ENCODE assay signal across 35 mouse cellular contexts in genomic region chr13:113245025-113245424, GRCm38 (mm10). TPM values are rescaled to one million over a fixed set of nuclear protein-coding genes. Genes with fewer than 3 reads are reported as not detected.
DNase-seq lines count a peak whose midpoint lies in the region; ATAC-seq and TF ChIP-seq lines count a peak whose summit lies in the region.
"Had no signal": no experiment of that assay in that cellular context is flagged by ENCODE, and none has a peak within 500 bp of the region (broad histone marks: within the 10 kb centered on the region; RNA-seq: fewer than 3 reads in every experiment).

No protein-coding gene starts in this region.

- H3K27ac ChIP-seq in kidney, adult 2 months (ENCODE audit: insufficient read depth, low read depth, low read length), result peak overlapping the region; percentile 26; the same call in 1 of the 2 replicates
- H3K27ac ChIP-seq in lung, postnatal 0 days (ENCODE audit: low read length), result no peak overlapping the region
- H3K27ac ChIP-seq: gastrocnemius, adult 2 months; heart, adult 2 months; heart, embryonic 13.5 days; hindbrain, embryonic 10.5 days; liver, embryonic 13.5 days; lung, embryonic 15.5 days had no signal

- 56% methylated on average over 8 of the region's 8 CpGs for WGBS in kidney, adult 2 months
- 53% methylated on average over 8 of the region's 8 CpGs for WGBS in lung, postnatal 0 days

- DNase-seq in kidney, adult 2 months, result peak; percentile 77
- DNase-seq in kidney, postnatal 25 days, result no peak
- DNase-seq in lung, postnatal 0 days (ENCODE audit: low spot score), result peak; percentile 6
- no peak for DNase-seq in lung, postnatal 4 days
- DNase-seq in CD4-positive, CD25-positive, alpha-beta regulatory T cell, adult 2 months (ENCODE audit: low read depth, low spot score), result peak; percentile 15
- no peak for DNase-seq in spleen, adult 12 weeks (ENCODE audit: low spot score)
- DNase-seq: adrenal gland, adult 8-10 months; cerebellum, adult 2 months; cerebellum, postnatal 14 days; gastrocnemius, adult 2 months; gastrocnemius, postnatal 36 days; heart, adult 2 months; heart, postnatal 14 days; kidney, postnatal 4 days; left cerebral cortex, postnatal 4 days; liver, embryonic 13.5 days; right cerebral cortex, postnatal 25 days; spleen, adult 18-20 months; thymus, adult 18-20 months; thymus, postnatal 25 days had no signal

- no peaks in the 10 kb centered on the region for H3K4me1 ChIP-seq in kidney, adult 2 months (ENCODE audit: control insufficient read depth, insufficient read depth, low read length)
- H3K4me1 ChIP-seq in lung, postnatal 0 days (ENCODE audit: insufficient read depth, low read depth, low read length), result no peaks in the 10 kb centered on the region
- H3K4me1 ChIP-seq: hindbrain, embryonic 10.5 days; liver, embryonic 13.5 days; lung, embryonic 15.5 days had no signal

- no peak overlapping the region for H3K4me3 ChIP-seq in kidney, adult 2 months (ENCODE audit: insufficient read depth, low read depth, low read length)
- H3K4me3 ChIP-seq in lung, postnatal 0 days (ENCODE audit: low read depth, low read length), result no peak overlapping the region
- H3K4me3 ChIP-seq: erythroblast, embryonic 14.5 days; gastrocnemius, adult 2 months; heart, adult 2 months; heart, embryonic 13.5 days; hindbrain, embryonic 10.5 days; liver, embryonic 13.5 days; lung, embryonic 15.5 days had no signal

- no peaks in the 10 kb centered on the region for H3K9me3 ChIP-seq in lung, postnatal 0 days (ENCODE audit: low read length)
- H3K9me3 ChIP-seq: heart, embryonic 13.5 days; hindbrain, embryonic 10.5 days; liver, embryonic 13.5 days; lung, embryonic 15.5 days had no signal

- no peak overlapping the region for H3K9ac ChIP-seq in lung, postnatal 0 days (replicated peaks; ENCODE audit: low read depth)
- H3K9ac ChIP-seq: heart, embryonic 13.5 days; liver, embryonic 13.5 days; lung, embryonic 15.5 days had no signal

- no peak for TF ChIP-seq POLR2A in kidney, adult 2 months (IDR thresholded peaks at IDR 0.05; ENCODE audit: low read depth, low read length)

- no peaks in the 10 kb centered on the region for H3K36me3 ChIP-seq in kidney, adult 2 months (ENCODE audit: control insufficient read depth, insufficient read depth, low read length)
- no peaks in the 10 kb centered on the region for H3K36me3 ChIP-seq in lung, postnatal 0 days (ENCODE audit: insufficient read depth, low read length)
- H3K36me3 ChIP-seq: heart, embryonic 13.5 days; hindbrain, embryonic 10.5 days; liver, embryonic 13.5 days; lung, embryonic 15.5 days had no signal

- peak; percentile 84 for TF ChIP-seq EP300 in lung, postnatal 0 days (IDR thresholded peaks at IDR 0.05)

- no peak overlapping the region for H3K4me2 ChIP-seq in lung, postnatal 0 days (replicated peaks; ENCODE audit: low read depth, low read length)
- H3K4me2 ChIP-seq: heart, embryonic 13.5 days; liver, embryonic 13.5 days; lung, embryonic 15.5 days; midbrain, embryonic 11.5 days had no signal

- H3K27me3 ChIP-seq in kidney, adult 2 months (replicated peaks; ENCODE audit: control insufficient read depth, insufficient read depth, low read length), result no peaks in the 10 kb centered on the region
- no peaks in the 10 kb centered on the region for H3K27me3 ChIP-seq in lung, postnatal 0 days (replicated peaks; ENCODE audit: insufficient read depth, low read length)
- H3K27me3 ChIP-seq: CH12.LX; heart, embryonic 13.5 days; liver, embryonic 13.5 days; lung, embryonic 15.5 days had no signal

- ATAC-seq in lung, postnatal 0 days, result 0 out of 2 replicates have a peak, but pooled peaks have one; percentile 33
- ATAC-seq in inflammation-experienced regulatory T-cells, adult 6 months, result peak; percentile 62
- ATAC-seq: forebrain, embryonic 16.5 days; hindbrain, embryonic 16.5 days; intestine, embryonic 16.5 days; midbrain, embryonic 16.5 days had no signal

- no peak for TF ChIP-seq CTCF in kidney, adult 2 months (conservative IDR thresholded peaks at IDR 0.05; ENCODE audit: insufficient read depth, insufficient read length, low read depth, low read length)
- no peak for TF ChIP-seq CTCF in lung, postnatal 0 days (IDR thresholded peaks at IDR 0.05)

RNA-seq across cellular contexts. Expression of gene Gzmk, which starts 19.3 kb away (rescaled TPM):
- not detected in 2 replicates for polyA plus RNA-seq in kidney, adult 2 months (2012; rRNA removed)
- not detected in 2 replicates for polyA plus RNA-seq in lung, postnatal 0 days (2015; fragmentation: Nextera tagmentation; extraction: Ambion mirVana)
- 100 to 1,000 TPM in 1 of 3 experiments, 1 to 10 TPM in 2; 1.0 to 254 (median 2.3) TPM for polyA plus RNA-seq in inflammation-experienced regulatory T-cells, adult 6 months (2017; shearing (Covaris generic))
- polyA plus RNA-seq: cerebellum, adult 2 months; embryonic facial prominence, embryonic 14.5 days; erythroblast, embryonic 14.5 days; forebrain, embryonic 11.5 days; heart, adult 2 months; heart, embryonic 13.5 days; hindbrain, embryonic 10.5 days; hindbrain, embryonic 16.5 days; intestine, embryonic 16.5 days; liver, embryonic 13.5 days; lung, embryonic 15.5 days; midbrain, embryonic 11.5 days; neural tube, embryonic 11.5 days; stomach, embryonic 16.5 days had no signal

RNA-seq across cellular contexts. Expression of gene Esm1, which starts 35.6 kb away (rescaled TPM):
- 16.4 and 16.6 TPM in 2 replicates for polyA plus RNA-seq in kidney, adult 2 months (2012; rRNA removed)
- 4.8 and 5.3 TPM in 2 replicates for polyA plus RNA-seq in lung, postnatal 0 days (2015; fragmentation: Nextera tagmentation; extraction: Ambion mirVana)
- 1 to 10 TPM in 1 of 3 experiments, under 1 TPM in 2; 0.27 to 4.4 (median 0.63) TPM for polyA plus RNA-seq in inflammation-experienced regulatory T-cells, adult 6 months (2017; shearing (Covaris generic))

RNA-seq across cellular contexts. Expression of gene BC067074, which starts 47.9 kb away (rescaled TPM):
- polyA plus RNA-seq in kidney, adult 2 months (2012; rRNA removed), result 6.9 and 10.0 TPM in 2 replicates
- polyA plus RNA-seq in lung, postnatal 0 days (2015; fragmentation: Nextera tagmentation; extraction: Ambion mirVana), result 3.3 and 4.2 TPM in 2 replicates
- polyA plus RNA-seq in inflammation-experienced regulatory T-cells, adult 6 months (2017; shearing (Covaris generic)), result not detected
- polyA plus RNA-seq: erythroblast, embryonic 14.5 days had no signal

Comparison
In these comparisons a context has a peak if more than half of its experiments do, and no peak if none do; other contexts are left out.
1. DNase-seq: peak in kidney, adult 2 months (single experiment), lung, postnatal 0 days (single experiment) and CD4-positive, CD25-positive, alpha-beta regulatory T cell, adult 2 months (single experiment); none in kidney, postnatal 25 days (0 of 2), lung, postnatal 4 days (0 of 2) and spleen, adult 12 weeks (single experiment).